Mouse (Mus musculus): Measurements from ENCODE around the gene Gnai3.

GRCm38 (mm10) chr3:108184742-108185141, 38.8 kb upstream of the Gnai3 start:
- TF ChIP-seq MAX (IDR thresholded peaks at IDR 0.05) (no peak), CTCF (IDR thresholded peaks at IDR 0.05; ENCODE audit: control insufficient read depth, insufficient read depth, insufficient read length) (no peak), MYOD1 (IDR thresholded peaks at IDR 0.05; ENCODE audit: control insufficient read depth, insufficient read length, low read depth) (no peak), CEBPB (IDR thresholded peaks at IDR 0.05; ENCODE audit: low read depth) (no peak), USF1 (IDR thresholded peaks at IDR 0.05; ENCODE audit: low read depth) (no peak)
